Mouse (Mus musculus) bone marrow macrophage, adult 2 months (primary cell): ENCODE measurements around the gene Hist2h2ab. TPM values are rescaled to one million over a fixed set of nuclear protein-coding genes. Genes with fewer than 3 reads are reported as not detected.

Source experiments
- H3K27ac ChIP-seq: 2 replicates; pipeline ENCODE4 v1.5.1; 2012; ENCODE audit warnings: low read depth, low read length; ENCODE audit not compliant: insufficient read depth
- H3K4me1 ChIP-seq: 2 replicates; pipeline ENCODE4 v1.6.1; 2012; ENCODE audit warnings: low read length; ENCODE audit not compliant: control insufficient read depth, insufficient read depth
- H3K4me3 ChIP-seq: 2 replicates; pipeline ENCODE4 v1.5.1; 2012; ENCODE audit warnings: mild to moderate bottlenecking, low read length, moderate library complexity; ENCODE audit not compliant: insufficient read depth
- CTCF ChIP-seq: IDR thresholded peaks from 2 replicates; pipeline ENCODE4 v1.5.1; 2012; ENCODE audit warnings: low read depth, mild to moderate bottlenecking, low read length, moderate library complexity
- POLR2A ChIP-seq: IDR thresholded peaks from 2 replicates; pipeline ENCODE4 v1.6.1; 2012; ENCODE audit warnings: mild to moderate bottlenecking, low read depth, low read length, borderline replicate concordance
- polyA plus RNA-seq: library from polyadenylated mRNA; stranded (reverse); fragments of >200 nt; gene quantifications from 2 replicates; pipeline ENCODE4 v1.2.4, GENCODE M21; 2012; ENCODE audit not compliant: missing spikeins, insufficient read depth, insufficient read length

Gene Hist2h2ab
- polyA plus RNA-seq, 1 experiment = not detected

- peak overlapping the region; percentile 74 for H3K27ac ChIP-seq
- peaks cover 39% of the 10 kb centered on the region for H3K4me1 ChIP-seq
- peak overlapping the region; percentile 61 for H3K4me3 ChIP-seq
- TF ChIP-seq POLR2A (no peak), CTCF (no peak)
Observed at GRCm38 (mm10) chr3:96247356-96248140, 27.9 kb downstream of the Hist2h2ab start.

GRCm38 (mm10) chr3:96248141-96249033 lies 28.7 kb downstream of the Hist2h2ab start:
- Histone ChIP-seq H3K4me3 (peak overlapping the region; percentile 1; the same call in 1 of the 2 replicates), H3K4me1 (peaks cover 33% of the 10 kb centered on the region), H3K27ac (0 out of 2 replicates have a peak overlapping the region, but pooled peaks have one; percentile 16)
- TF ChIP-seq POLR2A (no peak), CTCF (no peak)

DNA sequence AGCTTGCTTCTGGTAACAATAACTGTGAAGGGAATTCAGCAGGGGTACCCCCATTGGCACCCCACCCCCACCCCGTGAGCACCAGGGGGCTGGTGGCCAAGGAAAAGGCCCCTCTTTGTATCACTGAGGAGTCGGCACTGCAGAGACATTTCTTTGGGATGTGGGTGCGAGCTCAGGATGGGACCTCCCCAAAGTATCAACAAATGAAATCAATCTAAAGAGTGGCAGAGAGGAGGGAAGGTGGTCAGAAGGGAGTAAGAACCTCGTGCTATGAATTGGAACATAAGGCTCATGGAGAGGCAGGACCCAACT lies 29.3 kb downstream of the Hist2h2ab start:
- H3K4me3 ChIP-seq = 0 out of 2 replicates have a peak overlapping the region, but pooled peaks have one; percentile 1
- no peak overlapping the region for H3K27ac ChIP-seq
- no peak for TF ChIP-seq POLR2A
- no peak for TF ChIP-seq CTCF
- H3K4me1 ChIP-seq = peaks cover 27% of the 10 kb centered on the region

- TF ChIP-seq CTCF = no peak
- no peak for TF ChIP-seq POLR2A
- Histone ChIP-seq H3K27ac (peak overlapping the region; percentile 96), H3K4me3 (peak overlapping the region; percentile 25), H3K4me1 (peaks cover 34% of the 10 kb centered on the region)
Observed at GRCm38 (mm10) chr3:96250890-96251289, 31.2 kb downstream of the Hist2h2ab start.

- no peak overlapping the region for H3K4me3 ChIP-seq
- TF ChIP-seq CTCF (no peak), POLR2A (no peak)
- H3K27ac ChIP-seq = peak overlapping the region; percentile 95
- H3K4me1 ChIP-seq = peaks cover 37% of the 10 kb centered on the region
Observed at GRCm38 (mm10) chr3:96251787-96252186, 32.1 kb downstream of the Hist2h2ab start.

DNA sequence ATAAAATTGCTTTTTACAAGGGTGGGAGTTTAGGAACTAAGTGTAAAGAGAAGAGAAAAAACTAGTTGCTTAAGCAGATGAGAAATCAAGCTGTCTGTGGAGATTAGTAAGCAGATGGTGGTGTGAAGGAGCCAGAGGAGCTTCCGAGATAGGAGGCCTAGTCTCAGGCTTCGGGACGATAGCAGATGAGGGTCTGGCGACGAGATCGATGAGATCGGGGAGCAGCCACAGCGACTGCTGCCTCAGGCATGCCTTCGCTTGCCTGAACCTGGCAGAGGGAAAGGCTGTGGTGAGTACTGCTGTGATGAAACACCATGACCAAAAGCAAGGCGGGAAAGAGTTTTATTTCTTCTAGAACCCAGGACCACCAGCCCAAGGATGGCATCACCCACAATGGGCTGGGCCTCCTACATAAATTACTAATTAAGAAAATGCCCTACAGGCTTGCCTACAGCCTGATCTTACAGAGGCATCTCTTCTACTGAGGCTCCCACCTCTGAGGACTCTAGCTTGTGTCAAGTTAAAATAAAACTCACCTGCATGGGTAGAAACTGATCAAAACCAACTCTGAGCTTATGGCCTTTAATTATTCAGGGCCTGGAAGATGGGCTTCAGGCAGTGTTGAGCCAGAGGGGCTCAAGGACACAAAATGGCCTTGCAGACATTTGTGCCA lies 35.2 kb downstream of the Hist2h2ab start:
- Histone ChIP-seq H3K27ac (no peak overlapping the region), H3K4me1 (peaks cover 36% of the 10 kb centered on the region), H3K4me3 (no peak overlapping the region)
- TF ChIP-seq CTCF (no peak), POLR2A (no peak)

DNA sequence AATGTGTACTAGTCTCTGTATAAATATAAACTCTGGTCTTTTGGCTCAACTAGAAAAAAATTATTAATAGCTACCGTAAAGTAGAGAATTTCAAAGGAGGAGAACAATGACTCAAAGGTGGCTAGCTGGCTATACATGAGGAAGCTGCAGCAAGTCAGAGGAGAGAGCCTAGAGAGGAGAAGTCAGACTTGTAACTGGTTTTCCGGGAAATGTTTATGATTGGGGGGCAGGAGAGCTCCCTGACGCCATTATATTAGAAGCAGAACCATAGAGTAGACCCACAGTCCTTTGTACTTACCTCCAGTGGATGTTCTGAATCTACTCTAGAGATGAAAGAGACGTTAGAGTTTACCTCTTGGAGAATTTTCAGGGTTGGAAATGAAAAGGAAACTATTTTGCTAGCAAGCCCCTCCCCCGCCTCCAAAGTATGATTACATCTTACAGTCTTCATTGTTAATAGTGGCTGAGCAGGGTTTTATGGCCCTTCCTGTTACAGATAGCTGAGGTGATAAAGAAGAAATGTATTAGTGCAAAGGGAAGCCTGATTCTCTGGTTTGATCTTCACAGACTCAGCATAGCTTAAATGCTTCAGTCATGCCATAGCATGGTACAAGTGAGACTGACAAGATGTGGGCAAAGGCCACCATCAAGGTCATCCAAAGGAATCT lies 36.4 kb downstream of the Hist2h2ab start:
- H3K4me3 ChIP-seq = no peak overlapping the region
- peaks cover 26% of the 10 kb centered on the region for H3K4me1 ChIP-seq
- peak overlapping the region; percentile 41 for H3K27ac ChIP-seq
- no peak for TF ChIP-seq CTCF

GRCm38 (mm10) chr3:96257190-96257589 lies 37.5 kb downstream of the Hist2h2ab start:
- Histone ChIP-seq H3K27ac (no peak overlapping the region), H3K4me1 (peaks cover 31% of the 10 kb centered on the region), H3K4me3 (no peak overlapping the region)
- no peak for TF ChIP-seq CTCF
- TF ChIP-seq POLR2A = no peak

DNA sequence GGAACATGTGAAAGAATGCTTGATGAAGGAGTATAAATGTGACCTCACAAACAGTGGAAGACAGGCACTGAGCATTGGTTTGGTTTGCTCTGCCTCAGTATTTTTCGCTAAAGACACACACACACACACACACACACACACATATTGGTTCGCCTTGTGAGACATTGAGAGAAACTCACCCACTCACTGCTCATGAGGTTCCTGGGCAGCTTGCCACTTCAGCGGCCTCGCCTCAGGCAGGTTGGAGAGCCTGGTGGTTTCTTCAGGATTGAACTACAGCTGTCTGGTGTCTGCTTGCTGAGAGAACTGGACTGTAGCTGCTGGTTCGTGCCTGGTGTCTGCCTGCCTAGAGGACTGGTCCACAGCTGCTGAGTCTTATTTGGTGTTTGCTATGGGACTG lies 40.6 kb downstream of the Hist2h2ab start:
- Histone ChIP-seq H3K4me3 (no peak overlapping the region), H3K4me1 (peaks cover 28% of the 10 kb centered on the region), H3K27ac (no peak overlapping the region)
- TF ChIP-seq POLR2A = no peak
- TF ChIP-seq CTCF = no peak
